Mouse (Mus musculus) retina, postnatal 7 days (tissue): ENCODE results near the gene Pdlim3.
A peak's percentile ranks its signal among the peaks of the same experiment; 100 is the strongest.
"Not testable (repeated sequence)": the region's sequence is repeated elsewhere in the genome, so short reads cannot be mapped to it uniquely, and the experiment has no call there.

Source experiments
- DNase-seq: peaks from one replicate; pipeline ENCODE4 v3.0.0-alpha.2; 2012; ENCODE audit warnings: low read depth, low spot score

Gene Pdlim3

GRCm38 (mm10) chr8:45885202-45885685, at the start of gene Pdlim3:
Pdlim3 (plus strand) TSS chr8:45885461.
- DNase-seq, result no peak

DNA sequence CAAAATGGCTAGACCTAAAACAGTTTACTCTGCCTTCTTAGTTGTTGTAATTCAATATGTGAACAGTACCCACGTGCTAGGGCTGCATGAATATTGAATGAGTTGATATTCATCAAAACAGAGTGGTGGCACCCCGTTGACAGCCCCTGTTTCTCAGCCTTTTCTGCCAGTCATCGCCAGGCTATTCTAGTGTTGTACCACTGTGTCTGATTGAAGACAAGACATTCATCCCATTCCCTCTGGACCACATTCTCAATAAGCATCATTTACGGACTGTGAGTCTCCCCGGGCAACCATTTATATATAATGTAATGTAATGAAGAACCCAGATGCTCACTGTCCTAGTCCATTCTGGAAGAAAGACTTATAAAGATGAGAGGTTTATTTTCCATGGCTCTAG, 42.0 kb upstream of the Pdlim3 start:
- no peak for DNase-seq

DNA sequence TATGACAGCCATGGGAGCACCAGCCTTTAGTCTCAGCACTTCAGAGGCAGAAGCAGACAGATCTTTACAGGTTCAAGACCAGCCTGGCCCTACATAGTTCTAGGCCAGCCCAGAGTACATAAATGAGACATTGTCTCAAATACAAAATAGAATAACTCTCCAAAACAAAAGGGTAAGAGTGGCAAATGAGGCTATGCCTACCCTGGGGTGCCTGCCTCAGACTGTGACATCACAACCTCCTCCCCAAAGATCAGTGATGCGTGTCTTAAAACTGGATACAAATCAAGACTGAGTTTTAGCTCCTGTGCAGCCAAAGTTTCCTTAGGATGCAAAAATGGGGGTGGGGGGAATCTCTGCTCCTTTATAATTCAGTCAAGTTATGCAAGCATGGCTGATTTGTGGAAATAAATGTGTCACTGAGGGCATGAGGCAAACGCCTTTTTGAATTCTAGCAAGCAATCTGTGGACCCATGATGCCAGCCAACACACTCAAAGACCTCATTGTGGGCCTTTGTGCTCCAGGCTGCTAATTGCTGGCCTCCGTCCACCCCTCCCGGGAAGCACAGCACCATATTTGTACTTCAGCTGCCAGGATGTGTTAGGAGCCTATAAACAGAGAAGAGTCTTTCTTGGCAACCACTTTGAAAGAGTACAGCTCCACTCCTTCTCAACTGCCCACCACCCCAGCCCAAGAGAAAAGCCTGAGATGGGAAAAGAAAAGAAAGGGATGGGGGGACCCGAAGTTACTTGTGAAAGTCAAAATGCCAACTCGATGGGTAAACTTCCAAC, 41.0 kb upstream of the Pdlim3 start:
- peak; percentile 34 for DNase-seq

DNA sequence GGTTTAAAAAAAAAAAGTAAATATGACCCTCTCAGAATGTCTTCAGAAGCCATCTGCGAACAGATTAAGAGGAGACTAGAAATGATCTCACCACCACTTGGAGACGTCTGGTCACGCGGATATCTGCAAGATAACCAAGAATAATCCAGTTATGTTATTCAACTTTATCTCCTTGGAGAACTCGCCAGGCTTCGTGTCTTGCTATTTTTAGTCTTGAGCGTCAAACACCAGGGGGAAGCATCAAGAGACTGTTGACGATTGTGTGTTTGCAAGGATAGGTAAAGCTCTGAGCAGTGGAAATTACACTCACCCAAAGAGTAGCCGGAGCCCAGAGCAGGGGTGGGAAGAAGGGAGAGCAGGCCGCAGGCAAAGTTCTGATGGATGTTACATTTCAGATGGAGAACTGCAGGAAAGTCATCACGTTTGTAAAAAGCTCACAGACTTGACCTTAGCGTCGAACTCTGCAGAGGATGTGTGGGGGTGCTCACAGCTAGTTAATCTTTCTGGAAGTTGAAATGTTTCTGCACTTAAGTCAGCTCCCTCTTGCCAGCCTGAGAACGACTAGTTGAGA, 40.3 kb upstream of the Pdlim3 start:
- no peak for DNase-seq

DNA sequence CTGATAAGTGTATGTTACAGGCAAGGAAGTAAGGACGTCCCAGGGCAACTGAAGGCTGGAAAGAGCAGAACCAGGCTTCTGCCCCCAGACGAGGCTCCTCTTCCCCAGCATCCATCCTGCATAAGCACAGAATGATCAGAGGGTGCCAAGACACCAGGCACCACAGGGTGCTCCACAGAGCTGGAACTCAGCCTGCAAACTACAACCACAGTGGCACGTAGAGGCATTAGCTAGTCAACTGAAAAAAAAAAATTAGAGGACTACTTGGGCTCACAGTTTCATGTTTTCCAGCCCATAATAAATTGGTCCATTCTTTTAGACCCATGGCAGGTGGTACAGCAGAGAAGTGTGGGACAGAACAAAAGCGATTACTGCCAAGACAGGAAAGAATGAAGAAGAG, 39.4 kb upstream of the Pdlim3 start:
- no peak for DNase-seq

DNA sequence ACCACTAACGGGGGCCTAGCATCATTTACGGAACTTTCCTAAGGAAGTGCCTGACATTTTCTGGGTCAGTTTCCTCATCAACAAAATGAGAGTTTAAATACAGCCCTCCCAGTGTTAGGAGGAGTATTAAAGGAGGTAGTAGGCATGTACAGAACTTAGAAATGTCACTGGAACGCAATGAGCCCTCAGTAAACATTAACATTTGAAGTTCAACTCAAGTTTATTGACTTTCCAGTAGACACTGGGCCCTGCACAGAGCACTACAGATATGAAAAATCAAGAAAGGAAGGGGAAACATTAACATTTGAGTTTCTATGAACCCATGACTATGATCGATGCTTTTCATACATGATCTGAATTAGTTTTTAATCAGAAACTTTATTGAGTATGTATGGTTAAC, 30.1 kb upstream of the Pdlim3 start:
- DNase-seq, result no peak

GRCm38 (mm10) chr8:45857734-45858133, 27.5 kb upstream of the Pdlim3 start:
- DNase-seq, result no peak

DNA sequence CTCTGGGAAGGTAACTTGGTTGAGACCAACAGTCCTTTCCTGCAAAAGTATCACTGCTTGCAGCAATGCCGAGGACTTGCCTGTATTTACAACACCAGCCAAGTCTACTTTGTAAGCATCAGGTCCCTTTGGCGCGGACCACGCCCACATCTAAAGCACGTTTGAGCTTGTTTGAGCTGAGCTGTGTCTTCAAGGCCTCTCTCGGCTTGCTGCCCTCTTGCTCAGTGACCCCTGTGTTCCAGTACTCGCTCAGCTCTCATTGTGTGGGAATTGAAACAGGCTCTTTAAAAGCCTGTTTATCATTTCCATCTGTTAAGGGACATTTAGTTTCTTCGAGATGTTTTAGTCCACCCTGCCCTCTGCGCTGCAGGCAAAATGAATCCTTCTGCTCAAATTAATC, 26.9 kb upstream of the Pdlim3 start:
- DNase-seq, result no peak

DNA sequence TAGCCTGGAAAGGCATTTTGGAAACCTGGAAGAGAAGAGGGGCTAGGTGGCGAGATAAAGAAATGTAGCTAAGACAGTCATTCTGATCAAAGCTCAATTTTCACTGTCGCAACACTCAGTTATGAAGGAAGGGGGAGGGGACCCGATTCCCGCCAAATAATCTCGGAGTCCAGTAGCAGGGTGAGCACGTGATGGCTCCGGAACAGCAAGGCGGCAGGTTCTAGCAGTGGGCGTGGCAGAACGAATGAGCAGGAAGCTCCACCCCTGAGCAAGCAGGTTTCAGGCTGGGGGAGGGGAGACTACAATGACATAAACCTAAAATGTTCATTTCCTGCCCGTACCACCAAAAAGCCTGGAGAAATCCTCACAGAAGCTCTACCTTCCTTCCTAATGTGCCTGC, 13.7 kb upstream of the Pdlim3 start:
- not testable (repeated sequence) for DNase-seq

- DNase-seq, result no peak
These were observed 13.2 kb upstream of the Pdlim3 start for GRCm38 (mm10) chr8:45872077-45872476.

GRCm38 (mm10) chr8:45874945-45875626, 10.2 kb upstream of the Pdlim3 start:
- no peak for DNase-seq

GRCm38 (mm10) chr8:45876397-45876796, 8.9 kb upstream of the Pdlim3 start:
- DNase-seq, result no peak

GRCm38 (mm10) chr8:45877680-45878079, 7.6 kb upstream of the Pdlim3 start:
- no peak for DNase-seq

DNA sequence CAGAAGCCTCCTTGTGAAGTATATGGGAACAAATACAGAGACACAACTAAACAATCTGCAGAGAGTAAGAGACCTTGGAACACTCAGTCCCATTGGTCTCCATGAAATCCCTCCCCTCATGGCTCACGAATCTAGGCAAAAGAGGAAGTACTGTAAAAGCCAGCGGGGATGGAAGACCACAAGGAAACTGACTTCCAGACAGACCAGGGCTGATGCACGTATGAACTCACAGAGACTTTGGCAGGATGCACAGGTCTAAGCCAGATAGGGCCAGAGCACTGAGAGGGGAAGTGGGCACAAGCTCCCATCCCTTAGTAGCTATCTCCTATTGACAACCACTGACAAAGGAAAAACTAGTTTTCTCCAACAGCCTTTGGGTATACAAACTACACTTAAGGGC, 4.8 kb upstream of the Pdlim3 start:
- DNase-seq, result no peak

DNA sequence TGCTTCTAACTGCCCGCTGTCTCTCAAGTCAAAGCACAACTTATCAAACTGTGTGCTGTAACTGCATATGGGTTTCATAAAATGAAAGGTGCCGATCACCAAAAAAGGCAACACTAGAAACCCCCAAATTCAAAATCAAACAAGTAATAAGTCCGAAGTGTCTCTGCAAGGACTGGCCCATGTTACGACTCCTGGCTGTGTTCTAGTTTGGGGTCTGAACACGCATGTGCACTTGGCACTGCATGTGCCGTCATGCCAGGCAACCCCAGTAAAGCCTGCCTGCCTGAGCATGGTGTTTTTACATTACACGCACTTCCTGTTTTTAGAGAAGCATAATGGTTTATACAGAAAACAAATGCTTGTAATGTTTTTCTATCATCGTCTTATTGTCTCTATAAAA, 3.5 kb upstream of the Pdlim3 start:
- DNase-seq, result no peak

DNA sequence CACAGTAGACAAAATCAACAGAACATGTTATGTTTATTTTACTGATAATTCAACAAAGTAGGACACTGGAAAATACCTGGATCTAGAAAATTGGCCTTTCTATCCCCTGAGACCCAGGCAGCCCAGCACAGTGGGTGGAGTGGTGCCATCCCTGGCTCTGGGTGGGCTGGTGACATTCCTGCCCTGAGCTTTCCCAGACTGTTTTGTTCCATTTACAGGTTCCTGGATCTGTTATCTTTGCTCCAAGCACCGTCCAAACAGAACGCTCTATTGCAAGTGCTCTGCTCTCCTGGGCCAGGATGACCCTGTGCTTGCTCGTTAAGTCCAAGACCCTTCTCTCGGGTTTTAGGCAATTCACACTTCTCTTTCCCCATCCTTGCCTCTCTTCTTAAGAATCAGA, 1.5 kb upstream of the Pdlim3 start:
- no peak for DNase-seq

DNA sequence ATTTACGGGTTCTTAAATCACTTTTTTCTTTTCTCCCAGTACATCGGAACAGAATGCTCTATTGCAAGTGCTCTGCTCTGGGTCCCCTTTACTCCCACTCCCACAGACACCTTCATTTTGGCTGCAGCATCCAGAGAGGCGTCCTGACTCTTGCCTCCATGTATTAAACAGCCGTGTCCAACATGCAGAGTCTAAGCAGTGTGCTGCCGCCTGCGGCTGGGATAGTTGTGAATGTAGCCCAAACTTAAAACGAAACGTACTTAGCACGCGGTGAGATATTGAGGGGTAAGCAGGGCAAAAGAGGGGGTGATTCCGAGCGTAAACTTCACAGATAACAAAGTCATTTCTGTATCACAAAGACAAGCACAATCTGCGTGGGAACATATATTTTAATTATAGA, 709 bp upstream of the Pdlim3 start:
- no peak for DNase-seq

DNA sequence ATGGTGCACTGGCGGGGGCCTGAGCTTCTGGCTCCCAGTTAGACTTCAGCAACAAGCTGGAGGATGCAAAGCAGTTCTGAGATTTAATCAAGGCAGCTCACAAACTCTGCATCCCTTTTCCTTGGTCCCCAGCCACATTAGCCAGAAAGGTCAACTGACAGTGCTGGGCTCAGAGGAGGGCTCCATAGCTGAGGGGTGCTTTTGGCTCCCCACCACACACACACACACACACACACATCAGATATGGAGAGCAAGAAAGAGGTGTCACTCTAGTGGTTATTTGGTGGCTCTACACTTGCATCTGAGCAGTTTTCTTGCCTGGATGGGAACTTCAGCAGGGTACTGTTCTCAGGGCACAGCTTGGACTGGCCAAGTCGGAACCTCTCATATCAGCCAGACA, 514 bp downstream of the Pdlim3 start:
- no peak for DNase-seq

GRCm38 (mm10) chr8:45889737-45890136, 4.5 kb downstream of the Pdlim3 start:
- no peak for DNase-seq

- DNase-seq, result no peak
These were observed 11.3 kb downstream of the Pdlim3 start for GRCm38 (mm10) chr8:45896590-45896989.

GRCm38 (mm10) chr8:45899783-45900182, 14.5 kb downstream of the Pdlim3 start:
- no peak for DNase-seq

DNA sequence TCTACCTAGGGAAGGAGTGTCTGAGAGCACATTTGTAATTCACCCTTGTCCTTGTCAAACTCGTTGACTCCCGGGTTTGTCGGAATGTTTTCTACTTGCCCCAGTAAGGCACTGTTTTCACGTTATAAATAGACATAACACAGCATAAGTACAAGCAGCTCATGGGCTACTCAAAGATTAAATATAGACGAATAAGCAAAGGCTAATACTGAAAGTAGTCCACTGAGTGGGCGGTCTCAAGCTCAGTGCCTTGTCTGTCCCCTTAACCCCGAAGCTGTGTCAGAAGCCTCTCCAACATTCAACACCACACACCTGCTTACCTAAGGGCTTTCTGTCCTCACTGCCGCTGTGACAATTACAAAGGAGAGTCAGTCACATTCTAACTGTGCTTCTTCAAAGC, 16.4 kb downstream of the Pdlim3 start:
- no peak for DNase-seq

GRCm38 (mm10) chr8:45903659-45904058, 18.4 kb downstream of the Pdlim3 start:
- no peak for DNase-seq
